Mouse (Mus musculus) hindbrain, embryonic 16.5 days (tissue): ENCODE measurements around the gene Csrp2. TPM values are rescaled to one million over a fixed set of nuclear protein-coding genes. Genes with fewer than 3 reads are reported as not detected.

Source experiments
- ATAC-seq: fragments of 200-750 bp; cut with Nextera tagmentation; 2 replicates; pipeline ENCODE4 v1.8.0; 2017; ENCODE audit warnings: moderate TSS enrichment, moderate library complexity
- H3K27ac ChIP-seq: fragments of 300-500 bp; sonication (generic); 2 replicates; pipeline ENCODE4 v1.5.1; 2014; ENCODE audit warnings: low read depth, mild to moderate bottlenecking, control low read depth, low read length, moderate library complexity
- H3K27me3 ChIP-seq: fragments of 300-500 bp; sonication (generic); replicated peaks from 2 replicates; pipeline ENCODE4 v1.6.1; 2014; ENCODE audit warnings: low read length; ENCODE audit not compliant: control insufficient read depth, insufficient read depth
- H3K36me3 ChIP-seq: fragments of 300-500 bp; sonication (generic); 2 replicates; pipeline ENCODE4 v1.6.1; 2014; ENCODE audit warnings: mild to moderate bottlenecking, low read length, moderate library complexity, mixed read lengths; ENCODE audit not compliant: control insufficient read depth, insufficient read depth
- H3K4me1 ChIP-seq: fragments of 300-500 bp; sonication (generic); 2 replicates; pipeline ENCODE4 v1.6.1; 2014; ENCODE audit warnings: low read depth, low read length; ENCODE audit not compliant: control insufficient read depth, insufficient read depth
- H3K4me2 ChIP-seq: fragments of 300-500 bp; sonication (generic); 2 replicates; pipeline ENCODE4 v1.6.1; 2014; ENCODE audit warnings: mild to moderate bottlenecking, low read length, control low read depth, moderate library complexity
- H3K4me3 ChIP-seq: fragments of 300-500 bp; sonication (generic); 2 replicates; pipeline ENCODE4 v1.5.1; 2014; ENCODE audit warnings: mild to moderate bottlenecking, low read length, control low read depth, moderate library complexity
- H3K9ac ChIP-seq: fragments of 300-500 bp; sonication (generic); 2 replicates; pipeline ENCODE4 v1.6.1; 2014; ENCODE audit warnings: low read depth, mild to moderate bottlenecking, control low read depth, low read length, moderate library complexity
- H3K9me3 ChIP-seq: fragments of 300-500 bp; sonication (generic); 2 replicates; pipeline ENCODE4 v1.6.1; 2014; ENCODE audit warnings: mild to moderate bottlenecking, low read length, moderate library complexity; ENCODE audit not compliant: control insufficient read depth
- WGBS: fragments of 180-500 bp; shearing (Covaris S2); extraction: QIAGEN DNeasy Blood & Tissue Kit; methylation state at CpG from one replicate; pipeline ENCODE4 v1.1.7; 2014; 5-methylcytosine and 5-hydroxymethylcytosine counted together
- polyA plus RNA-seq: library from polyadenylated mRNA; unstranded; fragments of >200 nt; fragmentation: Nextera tagmentation; extraction: Ambion mirVana; gene quantifications from 2 replicates; pipeline ENCODE4 v1.2.1, GENCODE M21; 2015

Gene Csrp2
- polyA plus RNA-seq, 1 experiment from 2014 or later, result 120 TPM

DNA sequence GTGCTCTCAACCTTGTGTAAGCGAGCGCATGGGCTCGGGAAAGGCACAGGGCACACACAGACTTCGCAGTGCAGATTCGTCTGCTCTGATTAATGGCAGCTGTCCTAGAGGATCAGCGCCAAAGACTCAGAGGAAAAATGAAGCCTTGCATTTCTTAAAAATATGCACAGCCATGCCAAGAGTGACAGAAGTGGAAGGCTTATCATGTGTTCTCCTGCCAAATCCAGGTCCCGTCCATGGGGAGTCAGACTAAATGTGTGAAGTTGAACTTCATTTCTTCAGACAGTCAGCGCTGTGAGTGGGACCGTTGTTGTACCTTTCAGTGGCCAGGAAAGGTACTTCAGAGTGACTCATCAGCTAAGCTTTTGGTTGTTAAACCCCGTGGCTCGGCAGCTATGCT, 7.9 kb downstream of the Csrp2 start:
- 57% methylated on average over 11 of the region's 11 CpGs for whole genome bisulfite sequencing

DNA sequence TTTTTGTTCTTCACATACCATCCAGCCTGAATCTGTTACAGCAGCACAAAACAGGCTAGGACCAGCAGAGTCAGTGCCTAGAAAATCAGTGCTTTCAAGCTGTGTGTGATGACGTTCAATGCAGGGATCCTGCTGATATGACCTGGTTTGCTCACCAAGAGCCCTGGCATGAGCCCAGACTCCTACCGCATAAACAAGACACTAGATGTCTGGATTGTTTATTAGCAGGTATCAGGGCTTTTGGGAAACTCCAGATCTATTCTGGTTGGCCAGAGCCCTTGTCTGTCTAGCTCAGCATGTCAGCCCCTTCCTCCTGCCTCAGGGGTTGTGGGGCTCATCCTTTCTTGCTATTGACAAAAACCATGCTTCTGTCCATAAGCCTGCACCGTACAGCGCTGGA, 10.2 kb downstream of the Csrp2 start:
- peaks cover 32% of the 10 kb centered on the region for H3K4me1 ChIP-seq
- WGBS, result 47% methylated on average over 4 of the region's 4 CpGs
- no peak overlapping the region for H3K9ac ChIP-seq
- no peak overlapping the region for H3K4me3 ChIP-seq
- H3K36me3 ChIP-seq, result no peaks in the 10 kb centered on the region
- H3K27ac ChIP-seq, result no peak overlapping the region
- H3K4me2 ChIP-seq, result no peak overlapping the region
- no peaks in the 10 kb centered on the region for H3K27me3 ChIP-seq
- no peaks in the 10 kb centered on the region for H3K9me3 ChIP-seq
- no peak for ATAC-seq

More for the DNA sequence above, 7.9 kb downstream of the Csrp2 start:
- Histone ChIP-seq H3K4me3 (no peak overlapping the region), H3K36me3 (no peaks in the 10 kb centered on the region), H3K27me3 (no peaks in the 10 kb centered on the region), H3K4me1 (peaks cover 32% of the 10 kb centered on the region), H3K9me3 (no peaks in the 10 kb centered on the region), H3K4me2 (no peak overlapping the region), H3K9ac (no peak overlapping the region), H3K27ac (no peak overlapping the region)
- peak; percentile 48; the same call in 1 of the 2 replicates for ATAC-seq

DNA sequence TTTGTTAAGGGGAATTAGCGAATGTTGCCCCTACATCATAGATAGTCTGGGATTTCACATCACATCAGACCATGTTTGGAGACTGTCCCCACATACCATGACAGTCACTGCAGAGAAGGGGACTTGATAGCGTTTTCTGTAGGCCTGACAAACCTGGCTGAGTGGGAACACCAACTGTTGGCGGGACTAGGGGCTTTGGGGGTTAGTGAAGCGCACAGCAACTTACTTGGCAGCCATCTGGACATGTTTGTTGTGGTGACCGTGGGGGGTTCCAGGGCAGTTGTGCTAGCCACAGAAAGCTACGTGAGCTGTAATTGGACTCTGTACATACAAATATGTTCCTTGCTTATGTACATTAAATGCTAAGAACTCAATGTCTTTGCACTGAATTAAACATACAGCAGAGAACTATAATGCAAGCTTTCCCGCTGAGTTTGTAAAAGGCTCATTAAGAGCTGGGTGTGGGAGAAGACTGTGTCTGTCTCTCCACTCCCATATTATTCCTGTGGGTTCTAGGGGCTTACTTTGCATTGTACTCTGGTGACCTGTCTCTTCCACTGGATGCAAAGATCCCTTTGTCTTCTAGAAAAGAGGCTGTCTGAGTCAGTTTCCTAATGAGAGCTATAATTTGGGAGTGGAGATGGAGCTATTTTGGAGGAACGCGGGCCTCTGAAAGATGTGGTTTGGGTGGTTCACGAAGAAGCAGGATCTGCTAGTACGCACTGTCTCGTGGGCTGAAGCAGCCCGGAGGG, 11.7 kb downstream of the Csrp2 start:
- Histone ChIP-seq H3K36me3 (no peaks in the 10 kb centered on the region), H3K4me1 (peaks cover 32% of the 10 kb centered on the region), H3K9me3 (no peaks in the 10 kb centered on the region), H3K27me3 (no peaks in the 10 kb centered on the region), H3K9ac (peak overlapping the region; percentile 35), H3K4me2 (peak overlapping the region; percentile 46), H3K27ac (peak overlapping the region; percentile 76), H3K4me3 (peak overlapping the region; percentile 23)
- WGBS, result 25% methylated on average over 13 of the region's 13 CpGs
- peak; percentile 61 for ATAC-seq

GRCm38 (mm10) chr10:110931913-110932560, 12.4 kb downstream of the Csrp2 start:
- peak overlapping the region; percentile 35 for H3K9ac ChIP-seq
- no peaks in the 10 kb centered on the region for H3K9me3 ChIP-seq
- ATAC-seq, result peak; percentile 69
- H3K4me3 ChIP-seq, result peak overlapping the region; percentile 23
- peaks cover 29% of the 10 kb centered on the region for H3K4me1 ChIP-seq
- WGBS, result 51% methylated on average over 20 of the region's 20 CpGs
- peak overlapping the region; percentile 46 for H3K4me2 ChIP-seq
- no peaks in the 10 kb centered on the region for H3K27me3 ChIP-seq
- peak overlapping the region; percentile 76 for H3K27ac ChIP-seq
- H3K36me3 ChIP-seq, result no peaks in the 10 kb centered on the region

DNA sequence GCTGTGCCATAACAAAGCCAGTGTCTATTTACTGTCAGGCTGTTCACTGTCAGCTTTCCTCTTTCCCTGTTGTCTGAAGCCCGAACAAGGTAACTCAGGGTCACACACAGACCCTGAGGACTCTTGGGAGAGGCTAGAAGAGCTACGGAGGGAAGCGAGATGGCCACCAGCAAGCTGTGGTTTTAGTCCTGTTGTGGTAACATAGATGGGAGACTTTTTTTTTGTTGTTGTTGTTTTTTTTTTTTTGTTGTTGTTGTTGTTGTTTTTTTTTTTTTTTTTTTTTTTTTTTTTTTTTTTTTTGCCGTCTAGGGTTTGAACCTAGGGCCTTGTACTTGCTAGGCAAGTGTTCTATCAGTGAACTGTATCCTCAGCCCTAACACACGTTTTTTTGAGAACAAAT, 14.0 kb downstream of the Csrp2 start:
- Histone ChIP-seq H3K4me1 (peaks cover 28% of the 10 kb centered on the region), H3K9ac (no peak overlapping the region), H3K27me3 (no peaks in the 10 kb centered on the region), H3K36me3 (peaks cover 2% of the 10 kb centered on the region; the same call in 1 of the 2 replicates), H3K4me3 (no peak overlapping the region), H3K4me2 (no peak overlapping the region), H3K27ac (no peak overlapping the region), H3K9me3 (no peaks in the 10 kb centered on the region)
- ATAC-seq, result no peak
- WGBS, result 77% methylated on average over 5 of the region's 5 CpGs

- H3K9me3 ChIP-seq, result no peaks in the 10 kb centered on the region
- H3K4me1 ChIP-seq, result peaks cover 23% of the 10 kb centered on the region
- WGBS, result 89% methylated on average over 11 of the region's 11 CpGs
- H3K36me3 ChIP-seq, result peaks cover 6% of the 10 kb centered on the region
- no peak overlapping the region for H3K27ac ChIP-seq
- H3K4me2 ChIP-seq, result no peak overlapping the region
- no peaks in the 10 kb centered on the region for H3K27me3 ChIP-seq
- no peak overlapping the region for H3K9ac ChIP-seq
- no peak for ATAC-seq
- no peak overlapping the region for H3K4me3 ChIP-seq
Measured at GRCm38 (mm10) chr10:110935081-110935480, 15.5 kb downstream of the Csrp2 start.

- H3K27ac ChIP-seq, result no peak overlapping the region
- peaks cover 6% of the 10 kb centered on the region for H3K36me3 ChIP-seq
- H3K27me3 ChIP-seq, result no peaks in the 10 kb centered on the region
- peaks cover 19% of the 10 kb centered on the region for H3K4me1 ChIP-seq
- no peak overlapping the region for H3K4me2 ChIP-seq
- ATAC-seq, result no peak
- no peaks in the 10 kb centered on the region for H3K9me3 ChIP-seq
- H3K9ac ChIP-seq, result no peak overlapping the region
- no peak overlapping the region for H3K4me3 ChIP-seq
- WGBS, result 90% methylated on average over 7 of the region's 7 CpGs
Measured at GRCm38 (mm10) chr10:110935669-110936068, 16.1 kb downstream of the Csrp2 start.

GRCm38 (mm10) chr10:110938361-110938760, 18.8 kb downstream of the Csrp2 start:
- Histone ChIP-seq H3K27ac (no peak overlapping the region), H3K9ac (no peak overlapping the region), H3K4me3 (no peak overlapping the region), H3K4me1 (peaks cover 4% of the 10 kb centered on the region; the same call in 1 of the 2 replicates), H3K9me3 (no peaks in the 10 kb centered on the region), H3K36me3 (peaks cover 12% of the 10 kb centered on the region), H3K4me2 (no peak overlapping the region), H3K27me3 (no peaks in the 10 kb centered on the region)
- no peak for ATAC-seq
- WGBS, result 93% methylated on average over 7 of the region's 7 CpGs

- Histone ChIP-seq H3K27me3 (no peaks in the 10 kb centered on the region), H3K36me3 (peaks cover 12% of the 10 kb centered on the region), H3K9me3 (no peaks in the 10 kb centered on the region), H3K4me3 (no peak overlapping the region), H3K27ac (no peak overlapping the region), H3K9ac (no peak overlapping the region), H3K4me1 (peaks cover 4% of the 10 kb centered on the region; the same call in 1 of the 2 replicates), H3K4me2 (no peak overlapping the region)
- ATAC-seq, result peak; percentile 35; the same call in 1 of the 2 replicates
- WGBS, result 81% methylated on average over 19 of the region's 19 CpGs
Measured at GRCm38 (mm10) chr10:110938841-110939549, 19.4 kb downstream of the Csrp2 start.
